Mouse (Mus musculus) adrenal gland, postnatal 25 days (tissue): Measurements from ENCODE around the gene Fam111a. TPM values are rescaled to one million over a fixed set of nuclear protein-coding genes. Genes with fewer than 3 reads are reported as not detected.

Experiments
- DNase-seq: peaks from one replicate; pipeline ENCODE4 v3.0.0; 2021; ENCODE audit warnings: mixed read lengths
- total RNA-seq: library from RNA; stranded (reverse); gene quantifications from 2 replicates; pipeline ENCODE4 v1.2.3, GENCODE M21; 2021

Fam111a gene
- total RNA-seq, 1 experiment from 2014 or later = 6.3 TPM

DNA sequence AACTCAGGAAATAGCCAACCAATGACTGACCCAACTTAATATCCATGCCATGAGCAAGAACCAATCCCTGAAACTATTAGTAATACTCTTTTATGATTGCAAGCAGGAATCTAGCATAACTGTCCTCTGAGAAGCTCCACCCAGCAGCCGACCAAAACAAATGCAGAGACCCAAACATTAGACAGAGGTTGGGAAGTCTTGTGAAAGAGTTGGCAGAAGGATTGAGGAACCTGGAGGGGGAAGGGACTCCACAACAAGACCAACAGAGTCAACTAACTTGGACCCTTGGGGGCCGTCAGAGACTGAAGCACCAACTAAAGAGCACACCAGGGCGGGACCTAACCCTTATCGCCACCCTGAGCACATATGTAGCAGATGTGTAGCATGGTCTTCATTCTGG, 12.7 kb downstream of the Fam111a start:
- DNase-seq = no peak

- no peak for DNase-seq
Observed at GRCm38 (mm10) chr19:12564197-12564596, 18.7 kb downstream of the Fam111a start.

- DNase-seq = no peak
Observed at GRCm38 (mm10) chr19:12567011-12567410, 21.5 kb downstream of the Fam111a start.

DNA sequence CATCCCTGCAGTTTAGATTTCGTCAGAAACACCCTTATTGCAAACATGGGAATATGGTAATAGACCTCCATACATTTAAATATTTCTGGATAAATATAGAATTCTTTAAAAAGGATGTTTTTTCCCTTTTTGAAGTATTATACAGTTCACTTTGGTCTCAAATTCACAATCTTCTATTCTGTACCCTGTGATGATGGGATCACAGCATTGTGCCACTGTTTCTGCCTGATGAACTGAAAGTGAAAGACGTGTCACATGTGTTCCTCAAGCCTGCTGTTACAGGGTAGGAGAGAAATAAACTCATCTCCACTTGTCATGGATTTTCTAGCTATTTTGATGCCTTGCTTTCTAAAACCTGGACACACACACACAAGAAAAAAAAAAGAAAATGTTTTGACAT, 25.3 kb downstream of the Fam111a start:
- DNase-seq = no peak

- DNase-seq = no peak
Observed at GRCm38 (mm10) chr19:12571687-12572086, 26.1 kb downstream of the Fam111a start.

DNA sequence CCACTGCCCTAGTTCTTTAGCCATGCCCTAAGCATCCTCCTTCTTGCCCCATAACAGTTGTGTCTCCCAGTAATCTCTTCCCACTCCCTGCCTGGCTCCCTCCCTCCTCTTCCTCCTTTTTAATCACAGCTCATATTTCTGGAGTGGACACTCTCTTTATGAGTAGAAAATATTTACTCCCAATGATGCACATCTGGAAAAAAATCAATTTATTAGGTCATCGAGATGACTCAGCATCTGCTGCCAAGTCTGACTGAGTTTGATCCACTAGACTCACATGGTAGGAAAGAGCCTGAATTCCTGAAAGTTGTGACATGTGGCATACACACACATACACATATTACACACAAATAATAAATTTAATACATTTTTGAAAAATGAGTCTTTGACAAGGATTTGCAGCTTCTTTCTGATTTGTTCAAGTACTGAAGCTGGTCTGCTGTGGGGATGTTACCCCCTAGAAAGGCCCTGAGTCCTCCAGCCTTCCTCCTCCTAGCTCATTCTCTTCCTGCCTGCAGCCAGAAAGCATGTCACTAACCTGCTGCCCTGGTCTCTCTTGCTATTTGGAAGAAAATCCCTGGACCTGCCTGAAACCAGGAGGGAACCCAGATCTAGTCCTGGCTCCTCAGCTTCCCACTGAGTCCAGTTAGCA, 27.2 kb downstream of the Fam111a start:
- no peak for DNase-seq

DNA sequence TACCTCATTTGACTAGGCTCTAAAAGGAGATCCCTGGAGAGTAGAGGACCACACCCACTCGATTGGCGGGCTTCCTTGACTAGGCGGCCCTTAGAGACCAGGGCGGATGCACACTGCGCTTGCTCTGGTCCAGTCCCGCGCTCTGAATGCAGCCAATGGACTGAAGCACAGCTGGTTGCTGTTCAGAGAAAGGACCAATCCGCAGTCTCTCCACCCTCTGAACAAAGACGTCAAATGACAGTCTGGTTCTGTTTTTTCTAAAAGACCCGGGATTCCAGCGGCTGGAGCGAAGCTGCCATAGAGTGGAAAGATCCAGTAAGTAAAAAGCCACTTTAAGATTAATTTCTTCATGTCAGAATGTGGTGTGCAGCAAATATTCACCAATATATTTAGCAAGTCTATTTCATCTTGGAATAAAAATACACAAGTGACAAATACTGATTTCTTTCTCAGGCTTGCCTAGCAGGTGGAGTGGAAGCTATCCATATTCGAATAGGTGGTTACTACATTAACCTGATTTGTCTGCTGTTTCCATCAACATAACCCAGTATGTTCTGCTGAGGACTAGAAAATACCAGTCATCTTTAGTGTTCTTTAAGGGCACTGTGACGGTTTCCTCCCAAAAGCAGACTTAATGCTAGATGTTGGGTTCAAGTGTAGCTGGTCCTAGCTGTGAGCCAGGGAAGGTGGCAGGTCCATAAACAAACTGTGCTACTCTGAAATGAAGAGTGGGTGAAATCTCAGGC, 27.9 kb downstream of the Fam111a start:
- peak; percentile 81 for DNase-seq

GRCm38 (mm10) chr19:12574012-12574407, 28.5 kb downstream of the Fam111a start:
- no peak for DNase-seq

GRCm38 (mm10) chr19:12575107-12575506, 29.6 kb downstream of the Fam111a start:
- DNase-seq = no peak

- no peak for DNase-seq
Observed at GRCm38 (mm10) chr19:12575514-12575913, 30.0 kb downstream of the Fam111a start.

GRCm38 (mm10) chr19:12576639-12577038, 31.1 kb downstream of the Fam111a start:
- DNase-seq = no peak

- no peak for DNase-seq
Observed at GRCm38 (mm10) chr19:12585310-12585709, 39.8 kb downstream of the Fam111a start.

DNA sequence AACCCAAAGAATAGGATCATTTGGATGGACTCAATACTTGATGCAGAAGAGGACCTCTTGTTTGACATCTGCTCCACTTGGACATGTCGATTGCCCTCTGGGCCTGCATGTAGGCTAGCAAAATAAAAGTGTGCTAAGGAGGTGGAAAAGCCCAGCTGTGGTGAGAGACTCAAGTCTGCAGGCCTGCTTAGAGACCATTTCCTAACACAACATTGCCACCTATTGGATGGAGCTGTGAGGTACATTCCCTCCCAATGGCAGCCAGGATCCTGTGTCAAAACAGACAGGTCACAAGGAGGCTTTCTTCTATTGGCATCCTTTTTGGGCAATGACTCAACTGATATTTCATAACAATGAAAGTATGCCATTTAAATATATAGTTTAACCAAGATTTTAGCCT, 46.4 kb downstream of the Fam111a start:
- DNase-seq = peak; percentile 35

DNA sequence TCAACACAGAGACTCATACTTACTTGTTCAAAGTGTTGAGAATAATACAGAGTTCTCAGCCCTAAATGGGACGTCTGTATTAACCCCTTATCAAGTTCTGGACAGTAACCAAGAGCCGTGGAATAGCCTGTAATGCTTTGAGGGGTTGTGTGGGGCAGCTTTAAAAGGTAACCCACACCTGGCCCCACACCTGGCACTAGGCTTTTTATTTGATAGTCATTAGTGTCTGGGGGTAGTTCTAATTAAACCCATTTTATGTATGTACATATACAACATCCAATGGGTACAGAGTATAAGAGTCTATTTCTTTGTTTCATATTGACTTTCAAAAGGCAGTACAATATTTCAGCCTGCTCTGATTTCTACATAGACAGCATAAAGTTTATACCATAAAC, 49.6 kb downstream of the Fam111a start:
- DNase-seq = no peak

DNA sequence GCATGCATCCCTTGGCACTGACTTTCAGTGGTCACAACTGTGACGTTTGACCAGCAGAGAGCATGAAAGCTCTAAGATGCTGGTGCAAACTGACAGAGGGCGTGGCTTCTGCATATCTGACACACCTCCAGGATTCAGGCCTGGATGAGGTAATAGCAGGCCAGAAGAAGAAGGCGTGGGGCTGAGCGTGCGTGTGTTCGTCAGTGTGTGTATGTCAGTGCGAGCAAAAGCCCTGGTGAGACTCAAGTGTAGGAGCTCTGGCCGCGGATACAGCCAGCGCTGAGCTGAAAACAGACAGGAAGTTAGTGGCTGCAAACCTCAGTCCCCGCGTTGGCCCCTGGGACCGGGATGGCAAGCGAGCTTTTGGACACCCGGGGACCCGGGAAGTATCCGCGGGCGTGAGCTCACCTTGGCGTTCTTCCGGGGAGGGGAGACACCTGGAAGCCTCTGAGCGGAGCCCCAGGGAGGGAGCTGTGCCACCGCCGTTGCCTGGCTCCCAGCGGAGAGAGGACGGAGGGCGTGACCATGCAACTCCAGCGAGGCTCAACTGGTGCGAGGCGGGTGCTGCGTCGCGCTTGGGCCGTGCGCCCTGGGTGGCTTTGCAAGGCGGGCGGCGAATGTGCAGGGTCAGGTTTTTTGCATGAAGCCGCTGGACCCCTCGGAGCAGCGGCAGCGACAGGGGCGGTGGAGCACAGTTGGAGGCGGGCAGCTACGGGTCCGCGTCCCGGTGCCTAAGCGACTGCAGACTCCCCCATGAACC, 50.2 kb downstream of the Fam111a start:
- DNase-seq = peak; percentile 65

DNA sequence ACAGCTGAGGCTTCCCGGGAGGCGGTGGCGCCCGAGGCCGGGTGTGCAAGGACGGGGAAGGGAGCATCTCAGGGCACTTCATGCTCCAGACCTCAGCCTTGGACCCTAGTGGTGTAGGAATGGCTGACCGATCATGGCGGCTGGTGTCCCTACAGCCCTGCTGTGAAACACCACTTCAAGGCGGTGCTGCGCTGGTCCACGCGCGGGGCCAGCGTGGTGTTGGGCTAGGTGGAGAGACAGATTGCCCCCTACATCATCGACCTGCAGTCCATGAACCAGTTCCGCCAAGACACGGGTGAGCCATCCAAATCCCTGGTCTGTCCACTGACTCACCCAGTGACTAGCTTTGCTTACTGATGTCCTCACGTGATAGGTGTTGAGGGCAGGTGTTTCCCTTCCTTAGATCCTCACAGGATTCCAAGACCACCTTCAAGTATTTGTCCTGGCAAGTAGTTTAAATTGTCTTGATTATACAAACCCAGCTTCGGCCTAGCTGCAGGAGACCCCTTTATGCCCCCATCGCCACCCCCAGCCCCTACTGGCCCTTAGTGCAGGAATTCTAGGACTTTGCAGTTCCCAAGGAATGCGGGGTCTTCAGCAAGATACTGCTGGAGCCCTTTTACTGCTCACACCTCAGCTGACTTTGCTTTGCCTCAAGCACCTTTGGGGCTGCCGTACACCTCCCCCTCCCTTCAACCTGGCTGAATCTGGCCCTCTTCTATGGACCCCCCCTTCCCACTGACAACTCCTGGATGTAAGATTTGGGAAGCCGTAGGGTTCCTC, 50.9 kb downstream of the Fam111a start:
- DNase-seq = no peak

DNA sequence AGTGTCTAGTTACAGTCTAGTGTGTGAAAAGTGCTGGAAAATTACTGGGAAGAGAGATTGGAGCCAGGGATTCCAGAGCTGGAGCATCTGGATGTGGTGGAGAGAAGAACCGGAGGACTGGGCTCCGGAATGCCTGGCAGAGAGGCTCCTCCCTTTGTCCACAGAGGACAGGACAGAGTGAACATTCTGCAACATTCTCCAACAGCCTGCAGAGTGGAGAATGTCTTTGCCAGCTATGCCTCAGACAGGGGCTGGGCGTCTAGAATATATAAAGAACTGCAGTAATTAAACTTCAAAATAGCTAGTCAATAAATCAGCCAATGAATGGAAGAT, 51.5 kb downstream of the Fam111a start:
- DNase-seq = no peak

DNA sequence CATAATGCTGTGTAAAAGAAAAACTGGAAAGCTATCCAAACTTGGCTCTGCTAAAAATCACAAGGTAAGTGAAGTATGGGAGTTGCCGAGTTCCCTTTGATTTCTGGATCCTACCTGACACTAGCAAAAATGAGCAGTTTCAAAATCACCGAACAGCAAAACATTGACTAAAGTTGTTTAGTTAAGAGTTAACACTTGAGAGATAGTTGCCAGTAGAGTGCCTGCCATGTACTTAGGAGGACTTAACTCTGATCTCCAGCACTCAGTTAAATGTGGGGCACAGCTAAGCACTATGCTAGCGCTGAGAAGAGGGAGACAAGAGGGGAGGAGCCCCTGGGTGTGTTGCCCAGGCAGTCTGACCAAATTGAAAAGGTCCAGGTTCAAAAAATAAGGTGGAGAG, 53.1 kb downstream of the Fam111a start:
- DNase-seq = no peak

GRCm38 (mm10) chr19:12599674-12600073, 54.1 kb downstream of the Fam111a start, which contains the start of gene Gm4952:
TSS of gene Gm4952 (plus strand) at chr19:12599974.
- DNase-seq = no peak

DNA sequence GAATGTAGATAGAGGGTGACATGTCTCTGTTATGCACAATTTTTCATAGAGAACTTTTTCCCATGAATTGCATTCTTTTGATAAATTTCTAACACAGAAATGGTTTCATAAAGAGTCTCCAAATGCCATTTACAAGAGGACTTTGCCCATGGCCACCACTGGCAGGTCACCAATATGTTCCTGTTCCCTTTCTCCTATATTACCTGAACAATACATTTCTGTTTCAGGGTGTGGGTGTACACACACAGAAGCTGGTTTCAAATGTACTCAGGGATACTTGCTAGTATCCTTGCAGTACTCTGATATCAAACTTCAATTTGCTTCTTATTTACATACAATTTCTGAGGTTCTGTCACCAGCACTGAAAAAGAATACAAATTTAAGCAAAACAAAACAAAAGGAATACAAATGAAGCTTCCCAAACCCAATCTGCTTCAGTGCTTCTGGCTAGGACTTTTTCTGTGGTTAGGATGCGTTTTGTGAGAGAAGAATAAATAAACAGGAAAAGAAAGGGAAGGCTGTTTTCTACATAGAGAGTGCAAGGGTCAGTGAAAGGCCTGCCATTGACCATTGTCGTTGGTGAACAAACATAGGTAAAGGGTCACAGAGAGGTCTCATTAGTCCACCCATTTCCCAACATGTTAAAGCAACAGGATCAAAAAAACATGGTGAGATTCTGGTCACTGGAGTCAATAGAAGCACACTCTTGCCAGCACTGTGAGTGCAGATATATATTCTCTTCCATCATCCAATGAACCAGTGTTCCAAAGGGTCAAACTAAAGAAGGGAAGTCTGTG, 55.3 kb downstream of the Fam111a start:
- DNase-seq = no peak

GRCm38 (mm10) chr19:12608336-12608735, 62.8 kb downstream of the Fam111a start:
- no peak for DNase-seq

DNA sequence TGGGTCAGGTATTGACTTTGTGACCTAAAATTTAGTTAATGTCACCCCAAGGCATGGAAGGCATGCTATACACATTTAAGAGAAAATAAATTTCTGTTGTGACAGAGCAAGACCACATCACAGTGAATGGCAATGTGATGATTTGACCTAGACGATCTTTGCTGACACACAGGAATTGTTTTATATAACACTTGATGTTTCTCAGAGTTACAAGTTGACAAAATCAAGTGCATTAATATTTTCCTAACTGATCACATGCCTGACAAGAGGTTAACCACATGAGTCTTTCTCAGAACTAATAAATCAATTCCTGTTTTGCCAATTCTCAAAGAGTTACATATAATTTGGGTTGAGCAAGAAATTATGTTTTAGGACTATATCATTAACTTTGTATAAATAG, 68.1 kb downstream of the Fam111a start:
- no peak for DNase-seq
